Mouse (Mus musculus) kidney, postnatal 4 days (tissue): ENCODE measurements around the gene Dnajb5.

ENCODE experiments used
- DNase-seq, 2 experiments: peaks; one replicate each; pipeline ENCODE4 v3.0.0; 2021; ENCODE audit warnings: mixed read lengths in 2 of 2

The Dnajb5 gene

DNA sequence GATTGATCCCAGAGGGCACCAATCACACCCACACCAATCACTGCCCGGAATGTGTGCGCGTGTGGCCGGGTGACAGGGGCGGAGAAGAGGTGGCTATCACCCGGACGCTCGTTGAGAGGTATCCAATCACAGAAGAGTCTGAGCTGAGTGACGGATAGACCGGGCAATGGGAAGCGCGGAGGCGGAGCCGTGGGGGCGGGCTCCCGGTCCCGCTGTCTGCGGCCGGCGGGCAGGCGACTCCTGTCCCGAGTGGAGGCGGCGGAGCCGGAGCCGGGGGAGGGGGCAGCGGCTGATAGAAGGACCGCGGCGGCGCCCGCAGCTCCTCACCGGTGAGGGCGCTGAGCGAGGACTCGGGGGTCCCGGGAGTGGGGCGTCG, at the start of gene Dnajb5:
Gene Dnajb5, plus strand, starts transcription at position 139 of the 376 bp plus-strand sequence.
- DNase-seq: peak; percentile 97

GRCm38 (mm10) chr4:42900878-42901277, 48.7 kb upstream of the Dnajb5 start:
- no peak for DNase-seq

DNA sequence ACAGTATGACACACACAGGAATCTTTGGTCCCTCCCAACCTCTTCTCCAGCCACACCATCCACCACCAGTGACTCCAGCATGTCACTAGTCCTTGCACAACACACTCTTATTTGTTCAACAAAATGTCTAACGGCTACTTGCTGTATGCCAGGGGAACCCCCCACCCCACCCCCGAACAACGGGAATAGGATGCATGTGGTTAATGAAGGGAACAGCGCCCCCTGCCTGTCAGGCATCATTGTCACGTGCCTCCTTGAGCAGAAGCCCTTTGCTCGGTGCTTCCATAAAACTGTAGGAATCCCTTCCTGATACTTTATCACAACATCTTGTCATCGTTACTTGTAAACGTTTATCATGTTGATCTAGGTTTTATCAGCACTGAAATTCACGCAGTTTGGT, 47.4 kb upstream of the Dnajb5 start:
- peak; percentile 33 to 49 for DNase-seq

DNA sequence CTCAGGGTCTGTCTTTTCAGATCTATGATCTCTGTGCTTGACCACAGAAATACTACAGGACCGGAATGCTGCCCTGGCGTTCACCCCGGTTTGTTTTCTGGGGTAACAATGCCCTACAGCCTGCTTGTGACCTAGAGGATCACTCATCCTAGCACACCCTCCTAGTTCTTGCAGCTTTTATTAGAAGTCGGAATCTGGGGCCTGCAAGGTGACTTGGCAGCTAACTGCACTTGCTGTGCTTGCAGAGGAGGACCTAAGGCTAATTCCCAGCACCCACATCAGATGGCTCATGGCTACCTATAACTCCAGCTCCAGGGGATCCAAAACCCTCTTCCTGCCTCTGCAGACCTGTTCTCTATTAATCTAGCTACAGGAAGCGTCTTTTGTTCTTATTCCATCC, 46.9 kb upstream of the Dnajb5 start:
- DNase-seq: no peak

GRCm38 (mm10) chr4:42903942-42904341, 45.7 kb upstream of the Dnajb5 start:
- no peak for DNase-seq

GRCm38 (mm10) chr4:42904523-42904922, 45.1 kb upstream of the Dnajb5 start:
- no peak for DNase-seq

DNA sequence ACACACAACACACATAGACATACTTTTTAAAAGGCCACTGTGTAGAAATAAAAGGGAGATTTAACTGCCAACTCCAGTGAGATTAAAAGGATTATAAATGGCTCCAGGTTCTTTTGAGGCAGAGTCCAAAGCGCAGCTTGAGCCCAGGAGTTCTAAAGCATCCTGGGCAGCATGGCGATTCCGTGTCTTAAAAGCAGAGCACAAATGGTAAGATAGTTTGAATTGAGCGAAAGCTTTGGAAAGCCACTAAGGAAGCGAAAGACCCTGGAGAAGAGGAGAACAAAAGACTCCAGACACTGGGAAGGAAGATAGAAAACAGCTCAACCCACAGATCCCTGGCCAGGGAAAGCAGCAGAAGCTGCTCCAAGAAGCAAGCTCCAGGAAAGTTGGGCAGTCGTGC, 44.6 kb upstream of the Dnajb5 start:
- no peak for DNase-seq

GRCm38 (mm10) chr4:42913391-42913790, 36.2 kb upstream of the Dnajb5 start:
- no peak for DNase-seq

GRCm38 (mm10) chr4:42915311-42915710, 34.3 kb upstream of the Dnajb5 start:
- no peak for DNase-seq

DNA sequence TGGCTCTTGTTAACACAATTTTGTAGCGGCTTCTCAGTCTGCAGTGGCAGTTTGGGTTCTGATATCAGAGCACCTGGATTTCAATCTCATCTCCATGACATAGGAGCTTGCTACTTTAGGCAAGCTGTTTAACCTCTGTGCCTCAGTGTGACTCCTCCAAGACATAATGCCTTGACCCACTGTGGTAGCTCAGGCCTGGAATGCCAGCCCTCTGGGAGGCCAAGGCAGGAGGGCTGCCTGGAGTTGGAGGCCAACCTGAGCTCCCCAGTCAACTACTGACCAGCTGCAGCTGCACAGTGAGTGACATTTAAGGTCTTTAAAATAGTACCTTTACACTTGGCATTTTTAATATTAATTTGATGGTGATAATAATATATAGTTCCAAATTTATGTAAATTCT, 33.6 kb upstream of the Dnajb5 start:
- DNase-seq: no peak

DNA sequence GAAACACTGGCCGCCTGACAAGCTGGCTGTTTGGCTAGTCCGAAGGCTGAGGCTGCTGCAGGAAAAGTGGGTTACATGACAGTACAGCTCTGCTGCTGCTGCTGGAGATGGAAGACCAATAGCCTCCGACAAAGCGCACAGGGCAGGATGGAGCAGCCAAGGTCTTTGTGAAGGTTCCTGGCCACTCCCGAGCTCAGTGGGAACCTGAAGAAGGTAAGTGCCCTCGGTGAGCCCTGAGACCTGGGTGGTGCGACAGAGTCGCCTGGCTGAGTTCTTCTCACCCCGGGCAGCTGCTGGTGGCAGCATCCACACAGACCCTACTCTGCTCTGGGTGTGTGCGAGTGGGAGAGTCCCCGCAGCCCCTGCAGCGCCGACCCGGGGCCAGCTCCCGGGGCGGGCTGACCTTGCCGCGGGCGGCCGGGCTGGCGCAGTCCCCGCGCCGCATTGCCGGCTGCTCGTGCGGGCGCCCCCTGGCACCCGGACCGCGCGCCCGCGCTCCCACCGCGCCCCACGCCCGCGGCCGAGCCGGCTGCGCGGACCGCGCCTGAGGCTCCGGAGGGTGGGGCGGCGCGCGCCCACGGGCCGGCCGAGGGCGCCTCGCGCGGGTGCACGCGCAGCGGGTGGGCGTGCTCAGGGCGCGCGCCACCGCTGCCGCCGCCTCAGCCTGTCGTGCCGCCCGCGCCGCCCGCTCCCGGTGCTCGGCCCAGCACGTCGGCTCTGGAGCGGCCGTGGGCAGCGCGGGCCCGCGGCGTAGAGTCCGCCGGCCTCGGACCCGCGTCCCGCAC, 32.8 kb upstream of the Dnajb5 start, which contains the start of gene Phf24:
Gene Phf24, plus strand, starts transcription at position 44 of the 785 bp plus-strand sequence.
- peak; percentile 45 to 66 for DNase-seq

DNA sequence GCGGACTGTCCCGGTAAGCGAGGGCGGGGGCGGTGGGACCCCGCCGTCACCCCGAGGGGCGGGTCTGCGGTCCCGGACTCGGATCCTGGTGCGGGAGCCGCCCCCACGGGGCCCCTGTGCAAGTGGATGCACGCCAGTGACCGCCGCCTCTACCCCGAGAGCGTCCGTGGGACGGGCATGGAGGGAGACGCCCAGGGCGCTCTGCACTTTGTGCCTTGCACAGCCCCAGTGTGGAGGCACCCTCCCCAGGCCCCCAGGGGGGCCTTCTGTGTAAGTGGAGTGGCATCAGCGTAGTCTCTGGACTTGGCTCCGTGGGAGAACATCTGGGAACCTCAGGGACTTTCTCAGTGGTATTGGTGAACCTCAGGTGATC, 32.2 kb upstream of the Dnajb5 start:
- DNase-seq: peak; percentile 27 to 44

GRCm38 (mm10) chr4:42920726-42921125, 28.9 kb upstream of the Dnajb5 start:
- no peak for DNase-seq

GRCm38 (mm10) chr4:42921536-42921935, 28.1 kb upstream of the Dnajb5 start:
- no peak for DNase-seq

GRCm38 (mm10) chr4:42922056-42922455, 27.6 kb upstream of the Dnajb5 start:
- DNase-seq: no peak

GRCm38 (mm10) chr4:42922461-42922860, 27.2 kb upstream of the Dnajb5 start:
- no peak for DNase-seq

- no peak for DNase-seq
These were observed 25.4 kb upstream of the Dnajb5 start for GRCm38 (mm10) chr4:42924095-42924710.

DNA sequence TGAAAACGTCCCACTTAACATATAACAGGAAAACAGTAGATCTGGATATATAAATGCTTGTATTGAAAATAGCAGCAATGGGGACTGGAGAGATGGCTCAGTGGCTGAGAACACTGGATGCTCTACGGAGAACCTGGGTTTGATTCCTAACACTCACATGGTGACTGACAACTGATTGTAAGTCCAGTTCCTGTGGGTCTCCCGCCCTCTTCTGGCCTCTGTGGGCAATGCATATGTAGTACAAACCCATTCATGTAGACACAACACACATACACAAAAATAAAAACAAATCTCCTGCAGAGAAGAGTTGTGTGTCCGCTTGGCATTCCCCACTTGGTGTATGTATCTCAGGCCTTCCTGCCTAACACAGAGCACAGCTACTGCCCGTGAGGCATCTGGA, 21.4 kb upstream of the Dnajb5 start:
- DNase-seq: no peak

- DNase-seq: no peak
These were observed 20.7 kb upstream of the Dnajb5 start for GRCm38 (mm10) chr4:42928952-42929351.

- DNase-seq: no peak
These were observed 17.2 kb upstream of the Dnajb5 start for GRCm38 (mm10) chr4:42932229-42932969.

DNA sequence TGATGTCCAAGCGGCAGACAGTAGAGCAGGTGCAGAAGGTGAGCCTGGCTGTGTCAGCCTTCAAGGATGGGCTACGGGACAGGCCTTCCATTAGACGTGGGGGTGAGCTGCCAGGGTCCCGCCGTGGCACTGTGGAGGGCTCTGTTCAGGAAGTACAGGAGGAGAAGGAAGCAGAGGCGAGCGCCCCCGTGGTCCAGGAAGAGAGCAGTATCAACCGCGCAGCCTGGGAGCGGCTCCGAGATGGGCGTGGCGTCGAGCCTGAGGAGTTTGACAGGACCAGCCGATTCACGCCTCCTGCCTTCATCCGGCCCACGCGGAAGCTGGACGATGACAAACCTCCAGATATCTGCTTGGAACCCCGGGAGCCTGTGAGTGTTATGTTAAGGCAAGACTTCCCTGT, 16.0 kb upstream of the Dnajb5 start:
- peak; percentile 77 to 86 for DNase-seq

DNA sequence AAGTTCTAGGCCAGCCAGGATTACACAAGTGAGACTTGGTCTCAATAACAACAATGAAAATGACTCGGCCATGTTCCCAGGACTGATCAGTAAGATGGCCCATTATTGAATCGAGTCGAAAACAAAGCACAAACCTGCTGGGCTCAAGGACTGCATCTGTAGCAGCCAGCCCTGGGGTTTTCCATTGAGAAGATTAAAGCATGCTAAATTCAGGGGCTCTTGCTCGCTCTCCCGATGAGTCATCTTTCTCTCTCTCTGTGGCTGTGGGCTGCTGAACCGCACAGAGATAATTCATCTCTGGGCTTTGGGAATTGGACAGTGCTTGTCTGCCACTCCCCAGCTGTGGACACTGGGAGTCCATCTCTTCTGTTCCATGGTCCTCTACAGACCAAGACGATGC, 8.2 kb upstream of the Dnajb5 start:
- DNase-seq: no peak

GRCm38 (mm10) chr4:42943341-42943740, 6.3 kb upstream of the Dnajb5 start:
- DNase-seq: no peak

GRCm38 (mm10) chr4:42944185-42944584, 5.4 kb upstream of the Dnajb5 start:
- DNase-seq: no peak
